Mouse (Mus musculus) intestine, embryonic 15.5 days (tissue): ENCODE measurements around the gene Rnf215. TPM values are rescaled to one million over a fixed set of nuclear protein-coding genes. Genes with fewer than 3 reads are reported as not detected.

Experiments
- ATAC-seq: fragments of 200-750 bp; cut with Nextera tagmentation; 2 replicates; pipeline ENCODE4 v1.8.0; 2017; ENCODE audit warnings: moderate TSS enrichment, moderate library complexity
- H3K27ac ChIP-seq: fragments of 300-500 bp; sonication (generic); 2 replicates; pipeline ENCODE4 v1.5.1; 2015; ENCODE audit warnings: mild to moderate bottlenecking, inconsistent platforms
- H3K27me3 ChIP-seq: fragments of 300-500 bp; sonication (generic); replicated peaks from 2 replicates; pipeline ENCODE4 v1.6.1; 2015; ENCODE audit warnings: inconsistent platforms
- H3K36me3 ChIP-seq: fragments of 300-500 bp; sonication (generic); 2 replicates; pipeline ENCODE4 v1.6.1; 2015; ENCODE audit warnings: inconsistent platforms
- H3K4me1 ChIP-seq: fragments of 300-500 bp; sonication (generic); replicated peaks from 2 replicates; pipeline ENCODE4 v1.6.1; 2015; ENCODE audit warnings: inconsistent platforms
- H3K4me2 ChIP-seq: fragments of 300-500 bp; sonication (generic); replicated peaks from 2 replicates; pipeline ENCODE4 v1.6.1; 2015; ENCODE audit warnings: mild to moderate bottlenecking, inconsistent platforms
- H3K4me3 ChIP-seq: fragments of 300-500 bp; sonication (generic); replicated peaks from 2 replicates; pipeline ENCODE4 v1.5.1; 2015; ENCODE audit warnings: inconsistent platforms
- H3K9ac ChIP-seq: fragments of 300-500 bp; sonication (generic); 2 replicates; pipeline ENCODE4 v1.6.1; 2015; ENCODE audit warnings: inconsistent platforms
- H3K9me3 ChIP-seq: fragments of 300-500 bp; sonication (generic); 2 replicates; pipeline ENCODE4 v1.6.1; 2016; ENCODE audit warnings: inconsistent platforms
- WGBS: fragments of 180-500 bp; shearing (Covaris S2); methylation state at CpG from one replicate; pipeline ENCODE4 v1.1.7; 2015; 5-methylcytosine and 5-hydroxymethylcytosine counted together
- polyA plus RNA-seq: library from polyadenylated mRNA; unstranded; fragments of >200 nt; fragmentation: Nextera tagmentation; extraction: Ambion mirVana; gene quantifications from 2 replicates; pipeline ENCODE4 v1.2.1, GENCODE M21; 2015

Gene Rnf215
- polyA plus RNA-seq, 1 experiment from 2014 or later, result 20.2 TPM

- H3K4me3 ChIP-seq, result no peak overlapping the region
- H3K27me3 ChIP-seq, result no peaks in the 10 kb centered on the region
- H3K4me1 ChIP-seq, result peaks cover 10% of the 10 kb centered on the region; the same call in 1 of the 2 replicates
- no peak overlapping the region for H3K4me2 ChIP-seq
- H3K9ac ChIP-seq, result no peak overlapping the region
- H3K27ac ChIP-seq, result no peak overlapping the region
- H3K36me3 ChIP-seq, result peaks cover 3% of the 10 kb centered on the region; the same call in 1 of the 2 replicates
- ATAC-seq, result no peak
- no peaks in the 10 kb centered on the region for H3K9me3 ChIP-seq
- 57% methylated on average over 3 of the region's 3 CpGs for WGBS
These were observed 1.6 kb upstream of the Rnf215 start for GRCm38 (mm10) chr11:4133450-4133849.

GRCm38 (mm10) chr11:4134400-4134799 is 602 bp upstream of the Rnf215 start:
- Histone ChIP-seq H3K27me3 (no peaks in the 10 kb centered on the region), H3K4me1 (peaks cover 10% of the 10 kb centered on the region; the same call in 1 of the 2 replicates), H3K27ac (no peak overlapping the region), H3K4me3 (no peak overlapping the region), H3K9me3 (no peaks in the 10 kb centered on the region), H3K4me2 (no peak overlapping the region), H3K36me3 (peaks cover 3% of the 10 kb centered on the region; the same call in 1 of the 2 replicates), H3K9ac (no peak overlapping the region)
- WGBS, result 62% methylated on average over 6 of the region's 6 CpGs
- ATAC-seq, result no peak

GRCm38 (mm10) chr11:4138964-4139363 is 4.0 kb downstream of the Rnf215 start:
- Histone ChIP-seq H3K9me3 (no peaks in the 10 kb centered on the region), H3K4me3 (no peak overlapping the region), H3K27me3 (no peaks in the 10 kb centered on the region), H3K4me1 (peaks cover 10% of the 10 kb centered on the region; the same call in 1 of the 2 replicates), H3K27ac (no peak overlapping the region), H3K9ac (no peak overlapping the region), H3K4me2 (no peak overlapping the region), H3K36me3 (peaks cover 18% of the 10 kb centered on the region)
- WGBS, result 67% methylated on average over 2 of the region's 2 CpGs
- ATAC-seq, result no peak

- Histone ChIP-seq H3K4me1 (peaks cover 2% of the 10 kb centered on the region; the same call in 1 of the 2 replicates), H3K4me3 (no peak overlapping the region), H3K36me3 (peaks cover 18% of the 10 kb centered on the region), H3K27me3 (no peaks in the 10 kb centered on the region), H3K27ac (no peak overlapping the region), H3K9ac (no peak overlapping the region), H3K4me2 (no peak overlapping the region), H3K9me3 (no peaks in the 10 kb centered on the region)
- ATAC-seq, result no peak
These were observed 6.5 kb downstream of the Rnf215 start for GRCm38 (mm10) chr11:4141505-4141904.

GRCm38 (mm10) chr11:4142352-4142751 is 7.3 kb downstream of the Rnf215 start:
- Histone ChIP-seq H3K4me1 (no peaks in the 10 kb centered on the region), H3K9ac (no peak overlapping the region), H3K27ac (no peak overlapping the region), H3K9me3 (no peaks in the 10 kb centered on the region), H3K4me3 (no peak overlapping the region), H3K27me3 (no peaks in the 10 kb centered on the region), H3K36me3 (peaks cover 16% of the 10 kb centered on the region), H3K4me2 (no peak overlapping the region)
- WGBS, result 86% methylated on average over 4 of the region's 4 CpGs
- ATAC-seq, result no peak

- WGBS, result 92% methylated on average over 21 of the region's 21 CpGs
- Histone ChIP-seq H3K9ac (no peak overlapping the region), H3K27ac (no peak overlapping the region), H3K9me3 (no peaks in the 10 kb centered on the region), H3K27me3 (no peaks in the 10 kb centered on the region), H3K4me1 (no peaks in the 10 kb centered on the region), H3K4me2 (no peak overlapping the region), H3K4me3 (no peak overlapping the region), H3K36me3 (peaks cover 15% of the 10 kb centered on the region)
- ATAC-seq, result no peak
These were observed 8.5 kb downstream of the Rnf215 start for GRCm38 (mm10) chr11:4143281-4144062.

- Histone ChIP-seq H3K4me2 (no peak overlapping the region), H3K9me3 (no peaks in the 10 kb centered on the region), H3K27me3 (no peaks in the 10 kb centered on the region), H3K9ac (no peak overlapping the region), H3K36me3 (peaks cover 12% of the 10 kb centered on the region), H3K4me3 (no peak overlapping the region), H3K27ac (no peak overlapping the region), H3K4me1 (no peaks in the 10 kb centered on the region)
- WGBS, result 77% methylated on average over 6 of the region's 6 CpGs
- ATAC-seq, result no peak
These were observed 11.4 kb downstream of the Rnf215 start for GRCm38 (mm10) chr11:4146381-4146780.

- Histone ChIP-seq H3K27ac (no peak overlapping the region), H3K36me3 (peaks cover 7% of the 10 kb centered on the region), H3K9ac (no peak overlapping the region), H3K9me3 (no peaks in the 10 kb centered on the region), H3K27me3 (no peaks in the 10 kb centered on the region), H3K4me3 (no peak overlapping the region), H3K4me1 (no peaks in the 10 kb centered on the region), H3K4me2 (no peak overlapping the region)
- WGBS, result 89% methylated on average over 10 of the region's 10 CpGs
- ATAC-seq, result no peak
These were observed 12.1 kb downstream of the Rnf215 start for GRCm38 (mm10) chr11:4147098-4147497.

- Histone ChIP-seq H3K9me3 (no peaks in the 10 kb centered on the region), H3K27me3 (no peaks in the 10 kb centered on the region), H3K4me1 (no peaks in the 10 kb centered on the region), H3K4me2 (no peak overlapping the region), H3K27ac (no peak overlapping the region), H3K9ac (no peak overlapping the region), H3K4me3 (no peak overlapping the region), H3K36me3 (peaks cover 4% of the 10 kb centered on the region)
- WGBS, result 86% methylated on average over 5 of the region's 5 CpGs
- no peak for ATAC-seq
These were observed 13.1 kb downstream of the Rnf215 start for GRCm38 (mm10) chr11:4148120-4148519.

GRCm38 (mm10) chr11:4148536-4149156 is 13.6 kb downstream of the Rnf215 start:
- no peak for ATAC-seq
- Histone ChIP-seq H3K4me2 (no peak overlapping the region), H3K4me3 (no peak overlapping the region), H3K27ac (no peak overlapping the region), H3K27me3 (no peaks in the 10 kb centered on the region), H3K36me3 (no peaks in the 10 kb centered on the region; the same call in 1 of the 2 replicates), H3K9ac (no peak overlapping the region), H3K4me1 (no peaks in the 10 kb centered on the region), H3K9me3 (no peaks in the 10 kb centered on the region)
- 87% methylated on average over 9 of the region's 9 CpGs for WGBS

- 90% methylated on average over 6 of the region's 6 CpGs for WGBS
These were observed 14.9 kb downstream of the Rnf215 start for GRCm38 (mm10) chr11:4149886-4150285.

GRCm38 (mm10) chr11:4153694-4154093 is 18.7 kb downstream of the Rnf215 start:
- H3K4me3 ChIP-seq, result no peak overlapping the region
- H3K9ac ChIP-seq, result no peak overlapping the region
- H3K27ac ChIP-seq, result no peak overlapping the region
- H3K4me1 ChIP-seq, result no peaks in the 10 kb centered on the region
- H3K9me3 ChIP-seq, result no peaks in the 10 kb centered on the region
- H3K36me3 ChIP-seq, result no peaks in the 10 kb centered on the region
- H3K4me2 ChIP-seq, result no peak overlapping the region
- WGBS, result 87% methylated on average over 7 of the region's 7 CpGs
- no peaks in the 10 kb centered on the region for H3K27me3 ChIP-seq
- ATAC-seq, result no peak

More at GRCm38 (mm10) chr11:4149886-4150285, 14.9 kb downstream of the Rnf215 start:
- H3K27me3 ChIP-seq, result no peaks in the 10 kb centered on the region
- H3K9ac ChIP-seq, result no peak overlapping the region
- no peaks in the 10 kb centered on the region; the same call in 1 of the 2 replicates for H3K36me3 ChIP-seq
- no peaks in the 10 kb centered on the region for H3K9me3 ChIP-seq
- H3K4me1 ChIP-seq, result no peaks in the 10 kb centered on the region
- ATAC-seq, result no peak
- no peak overlapping the region for H3K4me2 ChIP-seq
- no peak overlapping the region for H3K27ac ChIP-seq
- H3K4me3 ChIP-seq, result no peak overlapping the region
